Mouse (Mus musculus): ENCODE data around the gene Atp1a4. TPM values are rescaled to one million over a fixed set of nuclear protein-coding genes. Genes with fewer than 3 reads are reported as not detected.

The Atp1a4 gene
- total RNA-seq (2014; rRNA removed), result not detected in 2 replicates
- not detected in 2 replicates for polyA plus RNA-seq (2015; fragmentation: Nextera tagmentation; extraction: Ambion mirVana)

DNA sequence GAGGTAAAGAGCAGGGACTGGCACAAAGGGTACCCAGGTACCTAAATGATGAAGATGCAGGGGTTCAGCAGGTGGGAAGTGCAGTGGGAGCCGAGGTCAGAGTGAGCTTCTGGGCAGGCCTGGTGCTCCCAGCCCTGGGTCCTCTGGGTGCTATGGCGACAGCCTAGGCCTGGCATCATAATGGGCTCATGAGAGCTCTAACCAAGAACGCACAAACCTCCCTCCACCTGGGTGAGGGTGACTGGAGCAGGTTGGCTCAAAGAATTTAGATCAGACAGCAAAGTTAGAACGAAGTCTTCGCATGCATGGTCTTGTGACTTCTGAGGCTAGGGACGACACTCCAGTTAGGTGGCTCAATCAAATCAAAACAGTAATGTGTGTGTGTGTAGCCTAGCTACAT, at the start of gene Atp1a4:
Gene Atp1a4 (minus strand): TSS at position 101 of the 400 bp plus-strand sequence.
- H3K9me3 ChIP-seq (ENCODE audit: low read length), result no peaks in the 10 kb centered on the region
- ATAC-seq (no peak), DNase-seq (no peak)
- 84% methylated on average over 6 of the region's 6 CpGs for WGBS
- no peaks in the 10 kb centered on the region for H3K27me3 ChIP-seq (ENCODE audit: insufficient read depth, low read length)
- H3K4me3 ChIP-seq (ENCODE audit: low read depth, low read length), result no peak within 1 kb of the TSS
- no peaks in the 10 kb centered on the region for H3K36me3 ChIP-seq (ENCODE audit: insufficient read depth)
- H3K27ac ChIP-seq (ENCODE audit: low read depth, low read length), result no peak within 1 kb of the TSS
- no peak within 1 kb of the TSS for H3K9ac ChIP-seq
- H3K4me2 ChIP-seq (ENCODE audit: low read depth), result no peak within 1 kb of the TSS
- no peaks in the 10 kb centered on the region for H3K4me1 ChIP-seq (ENCODE audit: insufficient read depth)
- no peak for TF ChIP-seq CTCF (IDR thresholded peaks at IDR 0.05; ENCODE audit: low read depth)

DNA sequence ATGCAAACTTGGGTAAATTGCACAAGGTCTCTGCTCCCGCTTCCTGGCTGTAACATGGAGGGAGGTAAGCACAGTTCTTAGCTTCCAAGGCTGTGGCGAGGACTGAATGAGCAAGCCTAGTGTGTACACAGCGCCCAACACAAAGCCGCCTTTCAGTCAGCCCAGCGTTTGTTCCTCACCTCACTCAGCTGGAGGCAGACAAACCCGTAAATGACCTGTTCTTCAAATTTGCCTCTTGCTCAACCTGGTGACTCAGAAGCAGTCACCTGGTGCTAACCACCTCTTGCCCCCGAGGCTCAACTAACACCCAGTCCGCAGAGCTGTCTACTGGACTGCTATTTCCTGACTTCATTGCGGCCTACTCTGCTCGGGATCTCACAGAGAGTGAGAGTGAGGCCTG, 49.7 kb upstream of the Atp1a4 start:
- ATAC-seq, result no peak
- WGBS, result 36% methylated on average over 10 of the region's 10 CpGs
- Histone ChIP-seq H3K9me3 (ENCODE audit: low read length) (no peaks in the 10 kb centered on the region), H3K27ac (ENCODE audit: low read depth, low read length) (peak overlapping the region; percentile 57; the same call in 1 of the 2 replicates), H3K36me3 (ENCODE audit: insufficient read depth) (no peaks in the 10 kb centered on the region), H3K4me2 (ENCODE audit: low read depth) (no peak overlapping the region), H3K27me3 (ENCODE audit: insufficient read depth, low read length) (no peaks in the 10 kb centered on the region), H3K4me1 (ENCODE audit: insufficient read depth) (peaks cover 9% of the 10 kb centered on the region; the same call in 1 of the 2 replicates), H3K4me3 (ENCODE audit: low read depth, low read length) (no peak overlapping the region), H3K9ac (no peak overlapping the region)
- DNase-seq, result no peak
- TF ChIP-seq CTCF (IDR thresholded peaks at IDR 0.05; ENCODE audit: low read depth), result no peak

DNA sequence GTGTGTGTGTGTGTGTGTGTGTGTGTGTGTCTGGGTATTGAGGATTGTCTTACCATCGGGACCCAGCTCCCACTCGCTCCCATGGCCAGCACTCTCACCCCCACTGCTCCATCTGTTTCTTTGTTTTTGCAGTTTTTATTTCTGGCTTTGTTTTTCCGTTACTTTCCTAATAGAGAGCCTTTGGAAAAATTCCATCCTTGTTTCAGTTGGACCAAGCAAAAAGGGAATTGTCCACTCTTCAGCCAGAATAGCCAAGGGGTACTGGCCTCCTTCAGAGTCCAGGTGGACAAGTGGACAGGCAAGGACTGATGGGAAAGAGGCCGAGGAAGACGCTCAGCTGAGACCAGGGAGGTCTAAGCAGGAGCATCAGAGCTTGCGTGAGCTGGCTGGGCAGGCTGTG, 48.7 kb upstream of the Atp1a4 start:
- Histone ChIP-seq H3K9me3 (ENCODE audit: low read length) (no peaks in the 10 kb centered on the region), H3K36me3 (ENCODE audit: insufficient read depth) (no peaks in the 10 kb centered on the region), H3K27ac (ENCODE audit: low read depth, low read length) (peak overlapping the region; percentile 57), H3K4me1 (ENCODE audit: insufficient read depth) (peaks cover 7% of the 10 kb centered on the region; the same call in 1 of the 2 replicates), H3K9ac (no peak overlapping the region), H3K27me3 (ENCODE audit: insufficient read depth, low read length) (no peaks in the 10 kb centered on the region), H3K4me2 (ENCODE audit: low read depth) (no peak overlapping the region), H3K4me3 (ENCODE audit: low read depth, low read length) (no peak overlapping the region)
- 44% methylated on average over 6 of the region's 6 CpGs for WGBS
- TF ChIP-seq CTCF (IDR thresholded peaks at IDR 0.05; ENCODE audit: low read depth), result no peak
- ATAC-seq (no peak), DNase-seq (no peak)

DNA sequence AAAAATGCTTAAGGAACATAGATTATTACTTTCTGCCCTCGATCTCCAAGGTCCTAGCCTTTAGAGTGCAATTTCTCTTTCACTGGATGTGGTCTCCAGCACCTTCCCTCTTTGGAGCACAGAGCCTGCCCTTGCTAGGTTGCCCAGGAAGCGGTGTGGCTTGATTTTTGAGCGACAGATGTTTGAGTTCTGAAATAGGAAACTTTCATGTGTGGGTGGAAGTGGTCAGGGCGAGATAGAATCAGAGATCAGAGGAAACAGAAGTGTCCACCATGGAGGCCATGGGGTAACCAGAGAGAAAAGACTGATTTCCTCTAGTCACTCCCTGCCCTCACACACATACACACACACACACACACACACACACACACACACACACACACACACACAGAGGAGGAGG, 48.0 kb upstream of the Atp1a4 start:
- no peak overlapping the region for H3K27ac ChIP-seq (ENCODE audit: low read depth, low read length)
- WGBS, result 89% methylated on average over 4 of the region's 4 CpGs

DNA sequence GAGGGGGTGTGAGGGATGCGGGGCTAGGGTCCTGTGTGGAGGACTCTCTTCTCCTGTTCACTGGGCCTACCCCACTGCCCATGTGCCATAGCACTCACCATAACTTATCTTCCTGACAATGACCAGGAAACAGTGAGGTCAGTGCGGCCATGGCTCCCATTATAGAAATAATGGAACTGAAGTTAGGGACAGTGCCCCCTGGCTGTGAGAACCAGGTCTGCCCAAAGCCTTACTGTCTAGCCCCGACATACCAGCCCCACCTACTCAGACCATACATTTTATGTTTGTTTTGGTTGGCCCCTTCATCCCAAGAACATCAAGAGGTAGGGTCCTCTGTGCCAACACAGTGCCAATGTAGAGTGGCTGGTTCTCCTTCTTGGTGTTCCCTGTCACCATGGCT, 47.4 kb upstream of the Atp1a4 start:
- no peak for DNase-seq
- no peaks in the 10 kb centered on the region for H3K9me3 ChIP-seq (ENCODE audit: low read length)
- no peak overlapping the region for H3K27ac ChIP-seq (ENCODE audit: low read depth, low read length)
- WGBS, result 82% methylated on average over 3 of the region's 3 CpGs
- H3K9ac ChIP-seq, result no peak overlapping the region
- no peak overlapping the region for H3K4me2 ChIP-seq (ENCODE audit: low read depth)
- no peaks in the 10 kb centered on the region for H3K36me3 ChIP-seq (ENCODE audit: insufficient read depth)
- no peak overlapping the region for H3K4me3 ChIP-seq (ENCODE audit: low read depth, low read length)
- ATAC-seq, result no peak
- no peaks in the 10 kb centered on the region for H3K27me3 ChIP-seq (ENCODE audit: insufficient read depth, low read length)
- TF ChIP-seq CTCF (IDR thresholded peaks at IDR 0.05; ENCODE audit: low read depth), result peak; percentile 25; the same call in 1 of the 2 replicates
- peaks cover 7% of the 10 kb centered on the region; the same call in 1 of the 2 replicates for H3K4me1 ChIP-seq (ENCODE audit: insufficient read depth)

More for the DNA sequence above, 48.0 kb upstream of the Atp1a4 start:
- H3K4me2 ChIP-seq (ENCODE audit: low read depth), result no peak overlapping the region
- ATAC-seq (no peak), DNase-seq (no peak)
- H3K9ac ChIP-seq, result no peak overlapping the region
- H3K36me3 ChIP-seq (ENCODE audit: insufficient read depth), result no peaks in the 10 kb centered on the region
- H3K9me3 ChIP-seq (ENCODE audit: low read length), result no peaks in the 10 kb centered on the region
- peaks cover 7% of the 10 kb centered on the region; the same call in 1 of the 2 replicates for H3K4me1 ChIP-seq (ENCODE audit: insufficient read depth)
- H3K27me3 ChIP-seq (ENCODE audit: insufficient read depth, low read length), result no peaks in the 10 kb centered on the region
- H3K4me3 ChIP-seq (ENCODE audit: low read depth, low read length), result no peak overlapping the region
- TF ChIP-seq CTCF (IDR thresholded peaks at IDR 0.05; ENCODE audit: low read depth), result no peak

DNA sequence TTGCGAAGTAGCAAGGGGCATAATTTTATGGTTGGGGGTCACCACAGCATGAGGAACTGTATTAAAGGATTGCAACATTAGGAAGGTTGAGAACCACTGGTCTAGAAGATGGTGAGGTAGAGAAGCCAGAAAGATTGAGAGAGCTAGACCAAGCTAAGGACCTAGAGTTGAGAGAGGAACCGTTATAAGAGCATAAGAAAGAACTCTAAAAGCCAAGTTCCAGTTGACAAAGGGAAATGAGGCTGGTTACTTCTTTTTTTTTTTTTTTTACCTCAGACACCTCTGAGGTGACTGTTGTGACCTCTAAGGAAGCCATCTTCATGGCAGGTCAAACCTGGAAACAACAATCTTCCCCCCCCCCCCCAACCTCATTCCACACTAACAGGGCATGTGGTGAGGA, 46.9 kb upstream of the Atp1a4 start:
- Histone ChIP-seq H3K4me1 (ENCODE audit: insufficient read depth) (peaks cover 7% of the 10 kb centered on the region; the same call in 1 of the 2 replicates), H3K9me3 (ENCODE audit: low read length) (no peaks in the 10 kb centered on the region), H3K4me3 (ENCODE audit: low read depth, low read length) (no peak overlapping the region), H3K36me3 (ENCODE audit: insufficient read depth) (no peaks in the 10 kb centered on the region), H3K27ac (ENCODE audit: low read depth, low read length) (no peak overlapping the region), H3K4me2 (ENCODE audit: low read depth) (no peak overlapping the region), H3K9ac (no peak overlapping the region), H3K27me3 (ENCODE audit: insufficient read depth, low read length) (no peaks in the 10 kb centered on the region)
- WGBS, result 92% methylated on average over 2 of the region's 2 CpGs
- DNase-seq (no peak), ATAC-seq (no peak)
- TF ChIP-seq CTCF (IDR thresholded peaks at IDR 0.05; ENCODE audit: low read depth), result no peak

DNA sequence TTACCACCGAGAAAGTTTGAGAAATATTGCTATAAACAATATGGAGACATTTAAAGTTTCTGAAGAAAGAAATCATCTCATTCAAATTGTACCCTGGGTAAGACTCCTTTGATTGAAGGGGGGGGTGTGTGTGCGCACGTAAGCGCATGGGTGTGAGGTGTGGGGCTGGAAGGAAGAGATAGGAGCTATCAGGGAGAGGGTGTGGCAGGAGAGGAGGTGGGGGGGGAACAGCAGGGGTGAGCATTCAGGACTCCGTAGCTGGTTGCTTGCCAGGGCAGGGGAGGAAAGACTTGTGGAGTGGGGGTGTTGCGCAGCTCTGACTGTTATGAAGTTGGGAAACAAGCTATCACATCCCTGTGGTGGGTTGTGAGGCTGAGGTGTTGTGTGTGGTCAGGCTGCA, 46.2 kb upstream of the Atp1a4 start:
- Histone ChIP-seq H3K4me2 (ENCODE audit: low read depth) (no peak overlapping the region), H3K9ac (no peak overlapping the region), H3K4me3 (ENCODE audit: low read depth, low read length) (no peak overlapping the region), H3K27ac (ENCODE audit: low read depth, low read length) (no peak overlapping the region), H3K9me3 (ENCODE audit: low read length) (no peaks in the 10 kb centered on the region), H3K36me3 (ENCODE audit: insufficient read depth) (no peaks in the 10 kb centered on the region), H3K27me3 (ENCODE audit: insufficient read depth, low read length) (no peaks in the 10 kb centered on the region), H3K4me1 (ENCODE audit: insufficient read depth) (peaks cover 2% of the 10 kb centered on the region; the same call in 1 of the 2 replicates)
- no peak for DNase-seq
- TF ChIP-seq CTCF (IDR thresholded peaks at IDR 0.05; ENCODE audit: low read depth), result no peak
- ATAC-seq, result no peak
- WGBS, result 82% methylated on average over 6 of the region's 6 CpGs
